Mouse (Mus musculus) cerebellum, postnatal 36 days (tissue): ENCODE results near the gene Abhd14a.

Source experiments
- DNase-seq, 2 experiments: peaks; one replicate each; pipeline ENCODE4 v3.0.0; 2021 to 2022; ENCODE audit warnings: mixed read lengths in 2 of 2

Abhd14a gene

DNA sequence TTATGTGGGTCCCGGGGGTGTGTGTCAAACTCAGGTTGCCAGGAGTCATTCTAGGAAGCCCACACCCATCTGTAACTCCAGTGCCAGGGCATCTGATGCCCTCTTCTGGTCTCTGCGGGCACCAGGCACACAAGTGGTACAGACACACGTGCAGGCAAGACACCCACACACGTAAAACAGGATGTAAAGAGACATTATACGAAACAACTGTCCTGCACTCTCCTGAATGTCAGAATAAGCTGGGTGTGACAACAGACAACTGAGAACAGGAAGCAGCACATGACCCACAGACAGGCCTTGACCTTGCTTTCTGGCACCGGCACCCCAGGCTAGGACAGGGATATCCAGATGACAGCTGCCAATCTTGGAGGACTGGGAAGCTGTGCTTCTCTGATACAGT, 21.8 kb upstream of the Abhd14a start:
- peak in 1 of 2 experiments; percentile 2 for DNase-seq

DNA sequence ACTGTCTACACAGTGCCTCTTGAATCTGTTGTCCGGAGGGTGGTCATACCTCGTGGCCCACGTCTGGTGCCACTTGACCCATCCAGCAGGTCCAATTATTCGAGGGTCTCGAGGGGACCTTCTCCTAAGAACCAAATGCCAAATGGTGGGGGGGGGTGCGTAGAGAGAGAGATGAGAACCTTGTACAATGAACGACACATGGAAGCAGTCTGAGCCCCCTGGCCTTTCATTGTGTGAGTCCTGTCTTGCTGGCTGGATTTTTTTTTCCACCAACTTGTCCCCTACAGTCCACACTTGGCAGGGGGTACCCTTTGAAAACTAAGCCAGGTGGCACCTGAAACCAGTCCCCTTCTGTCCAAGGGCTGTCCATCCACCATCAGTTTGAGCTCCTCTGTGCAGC, 20.3 kb upstream of the Abhd14a start:
- peak in 1 of 2 experiments; percentile 10 for DNase-seq

DNA sequence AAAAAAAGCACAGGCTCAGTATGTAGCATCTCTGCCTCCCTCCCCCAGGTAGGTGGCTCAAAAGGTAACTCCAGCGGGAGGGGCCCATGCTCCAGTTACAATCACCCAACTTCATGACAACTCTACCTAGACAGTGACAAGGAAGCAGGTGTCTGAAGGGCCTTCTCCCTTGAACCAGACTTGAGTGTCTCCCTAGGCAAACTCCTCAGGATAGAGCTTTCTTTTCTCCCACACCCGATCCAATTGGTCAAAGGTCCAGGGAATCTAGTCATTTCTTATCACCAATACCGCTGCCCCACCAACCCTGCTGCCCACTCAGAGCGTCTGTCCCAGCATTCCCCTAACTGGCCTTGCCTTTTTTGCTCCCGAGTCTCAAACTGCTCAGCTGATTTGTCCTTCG, 19.2 kb upstream of the Abhd14a start:
- DNase-seq = peak in 1 of 2 experiments; percentile 5

DNA sequence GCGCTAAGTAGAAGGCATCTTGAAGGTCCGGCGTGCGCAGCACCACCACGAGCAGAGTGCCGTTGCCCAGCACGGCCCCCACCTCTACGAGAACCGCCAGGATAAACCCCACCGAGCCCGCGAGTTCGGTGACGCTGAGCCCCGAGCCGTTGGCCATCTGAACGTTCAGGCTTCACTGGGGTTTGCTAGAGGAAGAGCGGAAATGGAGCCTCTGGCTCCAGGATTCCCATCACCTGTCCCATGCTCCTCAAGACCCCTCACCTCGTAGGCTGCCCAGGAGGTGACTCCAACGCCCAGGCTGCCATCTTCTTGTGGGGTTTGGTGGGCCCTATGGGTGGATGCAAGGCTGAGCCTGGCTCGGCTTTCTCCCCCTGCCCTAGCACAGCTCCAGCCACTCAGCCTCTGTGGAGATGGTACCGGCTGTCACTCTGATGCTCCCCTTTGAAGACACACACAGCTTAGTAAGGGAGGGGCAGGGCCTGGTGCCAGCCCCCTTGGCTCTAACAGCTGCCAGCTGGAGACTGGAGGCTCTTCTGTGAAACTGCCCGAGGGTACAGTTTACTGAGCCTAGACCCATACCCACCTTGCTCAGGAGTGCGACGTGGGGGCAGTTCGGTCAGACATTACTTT, 18.2 kb upstream of the Abhd14a start, which contains the start of gene Gpr62:
Gene Gpr62, minus strand, starts transcription at position 368 of the 630 bp plus-strand sequence.
- DNase-seq = peak; percentile 76 to 84

DNA sequence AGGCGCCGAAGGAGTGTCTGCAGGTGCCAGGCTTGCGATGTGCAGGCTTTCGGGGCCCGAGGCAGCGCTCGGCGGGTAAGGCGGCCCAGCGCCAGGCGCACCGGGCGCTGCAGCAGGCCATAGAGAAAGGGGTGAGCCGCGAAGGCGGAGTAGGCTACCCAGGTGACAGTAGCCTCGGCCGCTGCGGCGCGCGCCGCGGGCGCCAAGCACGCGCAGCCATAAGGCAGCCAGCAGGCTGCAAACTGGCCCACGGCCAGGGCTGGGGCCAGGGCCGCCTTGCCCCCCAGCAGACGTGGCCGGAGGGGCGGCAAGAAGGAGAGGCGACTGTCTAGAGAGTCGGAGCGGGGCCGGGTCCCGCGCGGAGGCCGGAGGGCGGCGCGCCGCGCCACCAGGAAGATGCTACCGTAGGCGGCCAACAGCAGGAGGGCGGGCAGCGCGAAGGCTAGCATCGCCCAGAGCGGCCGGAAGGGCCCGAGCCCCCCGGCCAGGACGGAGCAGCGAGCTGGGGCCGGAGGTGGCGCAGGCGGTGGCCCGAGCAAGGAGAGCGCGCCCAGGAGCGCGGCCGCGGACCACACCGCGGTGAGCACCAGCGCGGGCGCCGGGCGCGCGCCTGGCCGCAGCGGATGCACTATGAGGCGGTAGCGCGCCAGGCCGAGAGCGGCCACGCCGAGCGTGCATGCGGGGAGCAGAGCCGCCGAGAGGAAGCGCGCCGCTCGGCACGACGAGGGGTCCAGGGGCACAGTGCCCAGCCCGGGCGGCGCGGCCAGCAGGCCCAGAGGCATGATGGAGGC, 17.5 kb upstream of the Abhd14a start:
- DNase-seq = peak; percentile 84 to 92

DNA sequence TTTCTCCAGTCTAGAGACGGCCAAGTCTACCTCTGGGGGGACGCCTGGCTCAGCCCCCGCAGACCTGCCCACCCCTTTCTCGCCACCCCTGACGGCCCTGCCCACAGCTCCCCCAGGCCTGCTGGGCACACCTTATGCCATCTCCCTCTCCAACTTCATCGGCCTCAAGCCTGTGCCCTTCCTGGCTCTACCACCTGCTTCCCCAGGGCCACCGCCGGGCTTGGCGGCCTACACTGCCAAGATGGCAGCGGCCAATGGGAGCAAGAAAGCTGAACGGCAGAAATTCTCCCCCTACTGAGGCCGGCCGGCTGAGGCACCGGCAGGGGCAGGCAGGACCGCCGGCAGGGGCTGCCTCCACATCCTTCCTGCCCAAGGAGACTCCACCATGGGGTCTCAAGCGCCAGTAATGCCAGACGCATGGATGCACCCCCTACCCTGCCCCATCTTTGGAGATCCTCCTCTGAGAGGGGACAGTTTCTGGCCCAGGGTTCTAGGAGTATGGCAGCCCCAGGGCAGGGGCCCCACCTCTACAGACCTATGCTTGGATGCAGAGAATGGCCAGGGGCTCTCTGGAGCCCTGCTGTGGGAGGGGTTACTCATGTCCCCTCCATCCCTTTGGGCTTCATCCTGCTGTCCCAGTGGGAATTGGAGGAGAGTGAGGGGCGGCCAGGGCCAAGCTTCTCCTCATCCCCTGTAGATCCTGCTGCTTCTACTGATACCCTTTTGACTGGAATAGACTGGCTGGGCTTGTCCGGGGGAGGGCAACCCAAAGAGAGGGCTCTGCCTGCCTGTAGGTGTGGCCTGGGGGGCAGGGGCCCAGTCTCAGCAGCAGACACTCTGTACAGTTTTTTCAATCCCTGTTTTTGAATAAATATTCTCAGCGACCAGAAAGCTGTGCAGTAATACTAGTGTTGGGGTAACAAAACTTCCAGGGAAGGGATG, 15.9 kb upstream of the Abhd14a start:
- DNase-seq = peak; percentile 84 to 91

DNA sequence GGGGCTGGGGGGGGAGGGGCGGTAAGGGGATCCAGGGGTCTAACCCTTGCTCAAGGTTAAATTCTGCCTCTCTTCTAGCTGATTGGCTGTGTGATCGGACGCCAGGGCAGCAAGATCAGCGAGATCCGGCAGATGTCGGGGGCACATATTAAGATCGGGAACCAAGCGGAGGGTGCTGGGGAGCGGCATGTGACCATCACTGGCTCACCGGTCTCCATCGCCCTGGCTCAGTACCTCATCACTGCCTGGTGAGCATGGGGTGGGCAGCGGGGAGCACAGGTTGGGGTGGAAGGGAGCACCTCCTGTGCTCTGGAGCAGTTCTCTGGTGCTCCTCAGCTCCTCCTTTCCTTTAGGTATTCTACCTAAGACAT, 14.9 kb upstream of the Abhd14a start:
- DNase-seq = peak; percentile 30 to 45

DNA sequence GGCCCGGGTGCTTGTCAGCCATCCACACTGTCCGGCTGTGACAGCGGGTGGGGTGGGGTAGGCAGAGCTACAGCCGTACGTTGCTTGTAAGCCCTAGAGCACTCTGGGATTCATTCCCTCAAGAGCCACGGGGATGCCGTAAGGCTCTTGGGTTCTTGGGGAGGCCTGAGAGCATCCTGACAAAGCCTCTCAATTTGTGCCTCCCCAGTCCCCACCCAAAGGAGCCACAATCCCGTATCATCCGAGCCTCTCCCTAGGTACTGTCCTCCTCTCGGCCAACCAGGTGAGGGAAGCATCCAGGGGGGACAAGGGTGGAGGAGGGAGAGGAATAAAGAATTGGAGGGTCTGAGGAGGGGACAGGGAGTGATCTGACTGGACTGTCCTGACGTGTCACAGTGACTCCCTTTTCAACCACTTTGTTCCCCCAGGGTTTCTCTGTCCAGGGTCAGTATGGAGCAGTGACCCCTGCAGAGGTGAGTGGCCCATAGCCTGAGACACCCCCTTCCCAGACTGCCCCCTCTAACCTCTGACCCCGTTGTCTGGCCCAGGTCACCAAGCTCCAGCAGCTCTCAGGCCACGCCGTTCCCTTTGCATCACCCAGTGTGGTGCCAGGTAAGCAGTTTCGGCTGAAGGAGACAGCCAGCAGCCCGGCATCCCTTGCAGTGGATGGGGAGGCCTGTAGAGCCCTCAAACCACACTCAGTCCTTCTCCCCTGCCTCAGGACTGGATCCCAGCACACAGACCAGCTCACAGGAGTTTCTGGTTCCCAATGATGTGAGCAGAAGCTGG, 14.4 kb upstream of the Abhd14a start:
- peak; percentile 47 to 53 for DNase-seq

DNA sequence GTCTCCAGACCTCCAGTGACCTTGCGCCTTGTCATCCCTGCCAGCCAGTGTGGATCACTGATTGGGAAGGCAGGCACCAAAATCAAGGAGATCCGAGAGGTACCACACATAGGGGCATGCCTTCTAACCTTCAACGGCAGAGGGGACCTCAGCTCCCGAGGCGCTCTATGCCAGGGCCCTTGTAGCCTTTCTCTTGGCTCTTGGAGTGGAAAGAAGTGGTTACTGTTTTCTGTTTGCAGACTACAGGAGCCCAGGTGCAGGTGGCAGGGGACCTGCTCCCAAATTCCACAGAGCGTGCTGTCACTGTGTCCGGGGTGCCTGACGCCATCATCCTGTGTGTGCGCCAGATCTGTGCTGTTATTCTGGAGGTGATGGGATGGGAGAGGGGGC, 13.5 kb upstream of the Abhd14a start:
- DNase-seq = peak in 1 of 2 experiments; percentile 53

DNA sequence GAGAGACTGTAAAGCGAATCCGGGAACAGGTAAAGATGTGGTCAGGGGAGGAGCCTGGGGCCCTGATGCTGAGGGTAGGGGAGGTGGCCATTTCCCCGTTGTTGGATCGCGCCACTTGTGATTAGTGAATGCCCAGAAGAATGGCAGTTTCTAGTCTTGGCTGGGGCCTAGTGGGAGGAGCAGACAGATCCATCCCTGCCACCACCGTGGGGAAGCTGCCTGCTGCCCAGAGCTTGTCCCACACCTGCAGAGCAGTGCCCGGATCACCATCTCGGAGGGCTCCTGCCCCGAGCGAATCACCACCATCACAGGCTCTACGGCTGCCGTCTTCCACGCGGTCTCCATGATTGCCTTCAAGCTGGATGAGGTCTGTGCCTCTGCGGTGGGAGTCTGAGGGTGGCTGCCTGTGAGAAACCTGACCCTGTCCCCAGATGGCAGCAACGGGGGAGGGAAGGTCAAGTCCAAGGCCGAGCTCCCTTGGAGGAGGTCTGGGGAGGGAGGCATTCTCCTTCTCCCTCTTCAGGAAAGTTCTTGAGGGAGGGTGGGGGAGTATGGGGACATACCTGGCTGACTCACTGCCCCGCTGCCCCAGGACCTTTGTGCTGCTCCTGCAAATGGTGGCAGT, 13.0 kb upstream of the Abhd14a start:
- DNase-seq = peak; percentile 78 to 82

DNA sequence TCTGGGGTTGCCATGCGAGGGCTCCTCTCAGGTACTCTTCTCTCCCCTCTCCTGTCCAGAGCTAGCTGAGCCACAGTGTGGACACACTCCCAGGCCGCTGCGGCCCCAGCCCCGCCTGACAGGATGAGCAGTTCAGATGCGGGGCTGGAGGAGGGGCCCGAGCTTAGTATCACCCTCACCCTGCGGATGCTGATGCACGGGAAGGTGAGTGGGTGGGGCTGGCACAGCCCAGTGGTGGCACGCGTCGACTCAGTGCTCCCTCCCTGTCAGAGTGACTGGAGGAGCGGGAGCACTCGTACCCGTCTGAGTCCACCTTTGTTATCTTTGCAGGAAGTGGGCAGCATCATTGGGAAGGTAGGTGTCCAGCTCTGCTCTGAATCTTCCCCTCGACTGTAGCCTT, 12.5 kb upstream of the Abhd14a start:
- DNase-seq = peak in 1 of 2 experiments; percentile 55

DNA sequence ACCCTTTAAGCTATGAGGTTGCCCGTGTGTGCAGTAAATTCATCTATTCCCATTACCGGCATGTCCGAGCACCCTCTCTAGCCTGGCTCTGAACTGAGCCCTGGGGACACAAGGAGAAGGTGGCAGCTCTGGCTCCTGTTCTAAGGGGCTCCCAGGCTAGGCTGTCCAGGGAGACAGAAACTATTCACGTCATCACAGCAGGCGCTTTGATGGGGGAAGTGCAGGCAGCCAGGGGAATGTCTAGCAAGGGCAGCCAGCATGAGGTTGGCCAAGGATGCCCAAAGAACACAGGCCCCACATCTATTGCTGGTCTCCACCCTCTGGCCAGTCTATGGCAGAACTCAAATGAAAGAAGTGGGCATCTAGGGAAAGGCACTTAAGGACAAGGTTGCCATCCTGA, 10.4 kb upstream of the Abhd14a start:
- peak in 1 of 2 experiments; percentile 29 for DNase-seq

DNA sequence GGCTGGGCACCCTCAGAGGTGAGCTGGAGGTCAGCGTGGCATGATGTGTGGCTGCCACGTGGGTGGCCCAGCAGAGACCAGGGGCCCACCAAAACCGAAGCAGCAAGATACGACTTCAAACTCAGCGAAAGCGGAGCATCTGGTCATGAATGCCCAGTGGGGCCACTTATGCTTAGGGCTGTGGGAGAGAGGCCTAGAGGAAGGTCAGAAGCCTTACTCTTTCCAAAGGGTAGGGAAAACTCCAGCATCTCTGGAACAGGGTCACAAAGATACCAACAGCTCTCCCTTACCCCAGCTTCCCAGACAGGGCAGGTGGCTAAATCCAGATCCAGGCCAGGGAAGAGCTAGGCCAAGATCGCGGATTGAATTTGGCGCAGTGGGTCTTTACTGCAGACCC, 9.7 kb upstream of the Abhd14a start:
- peak; percentile 13 to 14 for DNase-seq

DNA sequence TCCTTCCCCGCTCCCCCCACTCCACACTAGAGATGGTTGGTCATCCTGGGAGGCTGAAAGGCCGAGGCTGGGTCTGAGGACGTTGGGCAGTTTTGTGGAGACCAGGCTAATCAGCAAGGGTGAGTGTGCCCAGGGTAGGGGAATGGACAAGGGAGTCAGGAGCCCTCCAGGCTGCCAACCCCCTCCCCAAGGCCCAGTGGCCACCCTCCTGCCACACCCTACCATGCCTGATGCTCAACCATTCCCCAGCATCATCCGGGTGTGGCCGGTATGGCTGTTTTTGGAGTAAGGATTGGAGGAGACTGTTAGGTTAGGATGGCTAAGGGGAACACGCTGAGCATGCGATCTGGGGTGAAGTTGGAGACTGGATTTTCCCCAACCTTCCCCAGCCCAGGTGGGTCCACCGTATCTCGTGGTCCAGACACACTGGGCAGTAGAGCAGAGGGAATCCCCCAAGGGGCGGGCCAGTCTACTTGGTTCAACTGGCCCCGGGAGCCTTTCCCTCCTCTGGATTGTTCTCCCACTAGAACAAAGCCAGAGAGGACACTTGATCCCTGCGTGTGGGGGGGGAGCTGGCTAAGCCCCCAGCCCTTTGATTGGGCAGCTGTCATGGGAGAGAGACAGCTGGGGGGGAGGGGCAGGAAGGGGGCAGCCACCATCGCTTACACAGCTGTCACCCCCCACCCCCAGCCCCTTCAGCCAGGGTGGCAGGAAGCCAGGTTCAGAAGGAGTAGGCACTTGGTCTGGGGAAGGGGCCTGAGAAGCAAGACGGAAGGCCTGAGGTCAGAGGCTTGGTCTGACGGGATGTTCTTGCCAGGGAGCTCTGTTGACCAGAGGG, 9.1 kb upstream of the Abhd14a start:
- peak; percentile 20 to 37 for DNase-seq

DNA sequence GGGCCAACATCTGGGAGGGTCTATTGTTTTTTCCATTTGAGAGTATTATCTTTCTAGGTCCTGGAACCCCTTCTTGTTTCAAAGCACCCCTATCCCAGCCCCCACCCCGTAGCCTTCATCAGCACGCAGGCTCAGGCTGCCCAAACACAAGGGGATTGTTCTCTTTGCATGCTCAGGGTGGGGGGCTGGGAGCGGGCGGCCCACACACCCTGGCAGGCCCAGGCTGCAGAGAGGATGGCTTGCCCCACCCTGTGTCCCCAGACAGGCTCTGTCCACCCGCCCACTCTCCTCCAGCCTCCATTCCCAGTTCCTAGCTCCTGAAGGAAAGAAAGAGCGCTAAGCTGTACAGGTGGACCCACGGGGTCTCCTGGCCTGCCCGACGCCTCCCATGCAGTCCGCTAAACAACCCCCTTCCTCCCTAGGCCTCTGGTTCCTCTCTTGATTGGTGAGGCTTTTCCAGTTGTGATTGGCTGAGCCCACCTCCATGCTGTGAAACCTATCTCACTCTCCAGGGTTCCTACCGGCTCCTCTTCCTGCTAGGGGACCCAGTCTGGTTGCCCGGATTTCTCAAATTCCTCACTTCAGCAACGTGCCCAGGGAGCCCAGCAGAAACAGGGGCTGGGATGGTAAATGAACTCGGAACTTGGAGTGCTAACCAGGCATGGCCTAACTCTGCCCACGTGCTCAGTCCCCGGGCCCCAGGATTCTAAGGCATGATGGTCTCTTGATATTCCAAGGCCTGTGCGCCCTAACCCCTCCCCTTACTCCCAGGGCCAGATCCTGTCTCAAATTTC, 7.6 kb upstream of the Abhd14a start:
- peak in 1 of 2 experiments; percentile 20 for DNase-seq

DNA sequence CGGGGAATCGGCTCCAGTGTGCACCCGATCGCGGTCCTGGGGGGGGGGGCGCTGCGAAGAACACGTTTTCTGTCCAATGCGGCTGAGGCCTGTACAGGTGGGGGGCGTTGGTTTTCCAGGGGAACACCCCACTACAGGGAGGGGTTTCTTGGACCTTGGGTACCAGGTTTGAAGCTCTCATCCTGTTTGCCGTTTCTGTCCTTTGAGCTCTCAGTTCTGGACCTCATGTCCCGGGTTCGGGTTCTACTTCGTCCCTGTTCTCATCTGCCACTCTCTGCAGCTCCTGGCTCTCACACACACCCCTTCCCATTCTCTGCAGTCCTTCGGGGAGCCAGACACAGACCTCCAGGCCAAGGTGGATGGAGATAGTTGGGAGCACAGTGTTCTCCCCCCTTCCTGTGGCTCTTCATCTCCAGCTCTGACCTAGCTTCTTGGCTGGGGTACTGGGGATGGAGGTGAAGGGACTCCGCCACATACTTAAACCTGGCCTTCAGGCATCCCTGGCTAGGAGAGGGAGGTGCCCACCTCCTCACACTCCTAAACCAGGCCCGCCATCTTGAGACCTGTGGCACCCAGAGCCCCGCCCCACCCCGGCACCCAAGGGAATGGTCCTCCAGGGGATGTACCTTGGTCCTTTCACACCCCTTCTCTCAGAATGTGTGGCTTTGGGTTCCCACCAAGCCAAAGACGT, 6.7 kb upstream of the Abhd14a start:
- DNase-seq = peak; percentile 39 to 51

DNA sequence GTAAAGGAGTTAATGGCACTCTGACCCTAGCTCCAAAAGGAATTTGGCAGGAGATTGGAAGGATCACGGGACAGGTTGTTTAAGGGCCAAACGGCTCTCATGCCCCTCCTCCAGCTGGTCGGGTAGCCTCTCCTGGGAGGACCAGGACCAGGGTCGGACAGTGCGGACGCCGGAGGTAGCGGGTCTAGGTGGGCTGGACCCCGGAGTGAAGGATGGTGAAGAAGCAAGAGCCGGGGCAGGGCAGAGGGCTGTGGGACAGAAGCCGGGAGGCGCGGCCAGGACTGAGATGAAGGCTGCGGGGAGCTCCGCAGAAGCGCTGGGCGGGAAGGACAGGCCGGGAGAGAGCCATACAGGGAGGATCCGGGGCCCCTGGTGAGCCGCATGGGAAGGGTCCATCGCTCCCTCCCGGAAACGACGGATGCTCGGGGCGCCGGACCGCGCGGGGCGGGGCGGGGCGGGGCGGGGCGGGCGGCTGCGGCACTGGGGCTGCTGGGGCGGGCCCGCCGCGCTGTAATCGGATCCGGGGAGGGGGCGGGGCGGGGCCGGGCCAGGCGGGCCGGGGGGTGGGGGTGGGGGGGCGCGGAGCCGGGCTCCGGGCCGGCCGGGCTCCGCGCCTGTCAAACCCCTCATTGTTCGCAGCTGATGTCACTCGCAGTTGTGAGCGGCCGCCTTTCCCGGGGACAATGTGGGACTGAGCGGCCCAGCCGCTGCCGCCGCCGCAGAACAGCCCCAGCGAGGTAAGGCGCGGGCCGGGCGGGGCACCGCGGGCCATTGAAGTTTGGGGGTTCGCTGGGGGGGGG, 6.0 kb upstream of the Abhd14a start, which contains the start of gene Pcbp4:
Gene Pcbp4, plus strand, starts transcription at position 21 of the 800 bp plus-strand sequence.
- DNase-seq = peak; percentile 63 to 68

DNA sequence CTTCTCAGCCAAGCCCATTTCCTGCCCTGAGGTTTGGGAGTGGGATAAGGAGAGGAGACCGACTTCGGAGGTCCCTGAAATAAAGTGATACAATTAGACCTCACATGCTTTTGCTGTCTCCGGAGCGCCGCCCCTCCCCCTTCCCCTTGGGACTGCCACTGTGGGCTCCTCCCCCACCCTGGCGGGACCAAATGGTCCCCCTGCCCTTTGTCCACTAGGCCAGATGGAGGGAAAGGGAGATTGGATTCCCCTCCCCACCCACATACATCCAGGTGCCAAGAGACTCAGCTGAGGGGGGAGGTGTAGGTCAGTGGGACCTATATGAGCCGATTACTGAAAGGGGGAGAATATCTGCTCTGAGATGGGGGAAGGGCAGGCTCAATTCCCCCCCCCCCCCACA, 5.3 kb upstream of the Abhd14a start:
- DNase-seq = peak; percentile 79 to 90
